Mouse (Mus musculus) brain, embryonic 14.5 days (tissue): Measurements from ENCODE around the gene Olfr945. TPM values are rescaled to one million over a fixed set of nuclear protein-coding genes. Genes with fewer than 3 reads are reported as not detected.

ENCODE experiments used
- DNase-seq: peaks from one replicate; pipeline ENCODE4 v3.0.0-alpha.2; 2011; ENCODE audit warnings: low read depth
- CTCF ChIP-seq: fragments of 200-500 bp; IDR thresholded peaks from 2 replicates; pipeline ENCODE4 v1.5.1; 2012; ENCODE audit warnings: inconsistent platforms, mild to moderate bottlenecking, moderate library complexity, borderline replicate concordance; ENCODE audit not compliant: insufficient read depth, insufficient read length; ENCODE audit errors: extremely low read depth
- POLR2A ChIP-seq: fragments of 200-500 bp; IDR thresholded peaks from 2 replicates; pipeline ENCODE4 v1.6.1; 2012; ENCODE audit warnings: mild to moderate bottlenecking, inconsistent platforms, borderline replicate concordance; ENCODE audit not compliant: poor library complexity, insufficient read depth, insufficient read length, severe bottlenecking; ENCODE audit errors: extremely low read depth
- polyA plus RNA-seq: library from polyadenylated mRNA; depleted of rRNA; stranded (reverse); fragments of >200 nt; gene quantifications from 2 replicates; pipeline ENCODE4 v1.2.3, GENCODE M21; 2012; rRNA removed

The Olfr945 gene
- not detected in 2 replicates for polyA plus RNA-seq

DNA sequence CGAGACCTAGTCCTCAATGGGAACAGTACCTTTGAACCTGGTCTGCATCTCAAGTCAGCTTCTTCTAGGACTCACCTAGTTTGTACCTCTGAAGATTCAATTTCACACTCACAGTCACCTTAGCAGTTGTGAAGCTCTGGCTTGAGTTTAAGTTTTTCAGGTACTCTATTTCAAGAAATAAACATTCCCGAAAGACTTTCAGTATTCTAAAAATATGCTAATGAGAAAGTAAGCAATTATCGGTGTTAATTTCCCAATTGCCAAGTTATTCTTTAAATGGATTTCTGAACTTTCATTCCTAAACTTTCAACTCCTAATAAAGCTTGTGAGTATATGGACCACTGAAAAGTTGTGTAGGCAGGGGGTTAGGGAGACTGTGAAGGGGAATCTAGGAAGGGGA lies at the start of gene Olfr945:
Olfr945 (minus strand) TSS at position 101 of the 400 bp plus-strand sequence.
- DNase-seq, result no peak
- TF ChIP-seq CTCF, result no peak
- no peak for TF ChIP-seq POLR2A

DNA sequence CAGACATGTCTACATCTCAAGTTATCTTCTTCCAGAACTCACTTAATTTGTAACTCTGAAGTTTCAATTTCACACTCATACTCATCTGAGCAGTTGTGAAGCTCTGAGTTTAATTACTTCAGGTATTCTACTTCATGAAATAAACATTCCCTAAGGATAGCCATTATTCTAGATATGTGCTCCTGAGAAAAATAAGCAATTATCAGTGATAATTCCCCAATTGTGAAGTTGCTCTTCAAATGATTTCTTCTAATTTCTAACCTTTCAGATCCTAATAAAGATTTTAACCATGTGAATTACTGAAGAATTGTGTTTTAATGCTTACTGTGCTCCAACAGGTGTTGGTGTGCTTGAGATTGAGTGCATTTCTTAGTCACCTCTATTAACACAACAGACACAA lies 49.3 kb upstream of the Olfr945 start, which contains the start of gene Olfr948:
Olfr948 (minus strand) TSS at position 101 of the 400 bp plus-strand sequence.
- DNase-seq, result no peak
- TF ChIP-seq POLR2A (no peak), CTCF (no peak)

DNA sequence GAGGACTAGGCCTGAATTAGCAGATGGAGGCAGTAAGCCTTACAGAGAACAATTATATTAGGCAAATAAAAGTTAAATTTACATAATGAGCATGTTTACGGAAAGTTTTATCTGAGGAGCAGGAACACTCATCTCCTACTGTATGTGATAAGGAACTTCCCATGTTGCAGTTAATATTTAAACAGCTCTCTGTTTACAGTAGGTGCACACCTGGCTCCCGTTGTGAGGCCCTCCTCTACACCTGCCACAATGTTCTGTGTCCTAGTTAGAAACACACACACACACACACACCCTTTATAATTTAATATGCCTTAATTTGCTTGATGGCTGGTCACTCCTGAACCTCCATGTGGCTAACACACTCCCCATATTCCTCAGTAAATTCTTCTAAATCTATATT lies 10.5 kb upstream of the Olfr945 start:
- DNase-seq, result no peak
- TF ChIP-seq POLR2A (no peak), CTCF (no peak)

DNA sequence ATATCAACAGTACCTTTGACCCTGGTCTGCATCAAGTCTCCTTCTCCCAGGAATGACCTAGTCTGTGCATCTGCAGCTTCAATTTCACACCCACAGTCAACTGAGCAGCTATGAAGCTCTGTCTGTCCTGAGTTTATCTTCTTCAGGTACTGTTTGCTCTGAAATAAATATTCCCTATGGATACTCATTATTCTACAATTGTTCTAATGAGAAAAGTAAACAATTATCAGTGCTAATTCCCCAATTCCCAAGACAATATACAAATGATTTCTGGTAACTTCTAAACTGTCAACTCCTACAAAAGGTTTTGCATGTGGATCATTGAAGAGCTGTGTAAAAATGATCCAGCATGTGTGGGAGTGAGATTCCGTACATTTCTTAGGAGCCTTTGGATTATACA lies 26.7 kb downstream of the Olfr945 start, which contains the start of gene Olfr1537:
Olfr1537 (minus strand) TSS at position 101 of the 400 bp plus-strand sequence.
- TF ChIP-seq POLR2A (no peak), CTCF (no peak)
- DNase-seq, result no peak

Other genes starting within 250 kb of the Olfr945 start
- not detected in 2 replicates for gene Olfr937, start 211.9 kb downstream of the Olfr945 start, polyA plus RNA-seq
- gene Olfr938, start 197.9 kb downstream of the Olfr945 start, polyA plus RNA-seq, result not detected in 2 replicates
- gene Olfr27, start 148.7 kb downstream of the Olfr945 start, polyA plus RNA-seq, result not detected in 2 replicates
- gene Olfr943, start 110.5 kb downstream of the Olfr945 start, polyA plus RNA-seq, result not detected in 2 replicates
- not detected in 2 replicates for gene Olfr944, start 74.9 kb downstream of the Olfr945 start, polyA plus RNA-seq
- not detected in 2 replicates for gene Olfr1537, start 26.8 kb downstream of the Olfr945 start, polyA plus RNA-seq
- gene Olfr948, start 49.2 kb upstream of the Olfr945 start, polyA plus RNA-seq, result not detected in 2 replicates
- gene Olfr951, start 110.6 kb upstream of the Olfr945 start, polyA plus RNA-seq, result not detected in 2 replicates
- gene Olfr952, start 150.3 kb upstream of the Olfr945 start, polyA plus RNA-seq, result not detected in 2 replicates
- gene Olfr954, start 179.9 kb upstream of the Olfr945 start, polyA plus RNA-seq, result not detected in 2 replicates
- not detected in 2 replicates for gene Olfr955, start 195.1 kb upstream of the Olfr945 start, polyA plus RNA-seq
- not detected in 2 replicates for gene Olfr44, start 217.2 kb upstream of the Olfr945 start, polyA plus RNA-seq
- gene Olfr957, start 239.0 kb upstream of the Olfr945 start, polyA plus RNA-seq, result not detected in 2 replicates